Mouse (Mus musculus) olfactory bulb, adult 2 months (tissue): Measurements from ENCODE around the gene Enpp5.

ENCODE experiments used
- CTCF ChIP-seq: fragments of 200-500 bp; IDR thresholded peaks from 2 replicates; pipeline ENCODE4 v1.5.1; 2012; ENCODE audit warnings: low read depth, mild to moderate bottlenecking, low read length, moderate library complexity; ENCODE audit not compliant: insufficient read depth
- POLR2A ChIP-seq: fragments of 200-500 bp; IDR thresholded peaks from 2 replicates; pipeline ENCODE4 v1.6.1; 2012; ENCODE audit warnings: mild to moderate bottlenecking, low read depth, low read length, moderate library complexity; ENCODE audit not compliant: insufficient read depth

GRCm38 (mm10) chr17:44040449-44040848 is 38.2 kb upstream of the Enpp5 start:
- TF ChIP-seq CTCF (no peak), POLR2A (no peak)
